Mouse (Mus musculus) thymus, adult 2 months (tissue): Measurements from ENCODE around the gene Ldlrad3.

Source experiments
- CTCF ChIP-seq: fragments of 200-500 bp; IDR thresholded peaks from 2 replicates; pipeline ENCODE4 v1.5.1; 2012; ENCODE audit warnings: mild to moderate bottlenecking, control low read depth, low read length, moderate library complexity, borderline replicate concordance; ENCODE audit not compliant: control insufficient read depth, poor library complexity, insufficient read depth; ENCODE audit errors: extremely low read depth
- POLR2A ChIP-seq: fragments of 200-500 bp; IDR thresholded peaks from 2 replicates; pipeline ENCODE4 v1.6.1; 2012; ENCODE audit warnings: mild to moderate bottlenecking, low read length, control low read depth, moderate library complexity; ENCODE audit not compliant: control insufficient read depth, poor library complexity, insufficient read depth; ENCODE audit errors: extremely low read depth

DNA sequence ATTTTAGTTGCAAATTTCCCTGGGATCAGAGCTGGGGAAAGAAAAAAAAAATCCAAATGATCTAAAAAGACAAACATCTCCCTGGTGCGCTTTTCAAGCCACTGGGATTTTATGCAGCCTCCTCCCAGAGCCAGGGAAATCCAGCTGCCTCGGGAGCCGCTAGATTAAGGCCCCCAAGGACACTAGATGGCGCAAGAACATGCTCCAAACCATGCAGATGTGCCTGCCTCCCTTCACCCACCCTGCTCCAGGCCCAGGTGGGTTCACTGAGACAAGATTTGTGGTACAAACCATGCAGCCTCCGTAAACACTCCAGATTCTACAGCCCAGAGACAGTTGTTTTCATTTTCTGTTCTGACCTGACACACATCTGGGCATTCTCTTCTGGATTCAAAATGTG lies 155.5 kb downstream of the Ldlrad3 start:
- peak; percentile 87; the same call in 1 of the 2 replicates for TF ChIP-seq CTCF
- no peak for TF ChIP-seq POLR2A
